ENCODE assay signal across 8 mouse cellular contexts in genomic region chr6:91165210-91165609, GRCm38 (mm10). TPM values are rescaled to one million over a fixed set of nuclear protein-coding genes. Genes with fewer than 3 reads are reported as not detected.
DNase-seq lines count a peak whose midpoint lies in the region; ATAC-seq and TF ChIP-seq lines count a peak whose summit lies in the region.

No protein-coding gene starts in this region.

- no peak overlapping the region for H3K4me3 ChIP-seq in kidney, embryonic 14.5 days (ENCODE audit: low read length)
- no peak overlapping the region for H3K4me3 ChIP-seq in forebrain, postnatal 0 days (ENCODE audit: low read depth, low read length)
- H3K4me3 ChIP-seq in hindbrain, postnatal 0 days (ENCODE audit: low read length): no peak overlapping the region
- no peak overlapping the region for H3K4me3 ChIP-seq in limb, embryonic 11.5 days (ENCODE audit: low read depth, low read length)
- H3K4me3 ChIP-seq in midbrain, embryonic 16.5 days (ENCODE audit: low read depth, low read length): no peak overlapping the region

- H3K4me1 ChIP-seq in kidney, embryonic 14.5 days (ENCODE audit: control insufficient read depth, insufficient read depth, low read length): 0 out of 2 replicates have a peak, but pooled peaks cover 4% of the 10 kb centered on the region
- H3K4me1 ChIP-seq in forebrain, postnatal 0 days (ENCODE audit: insufficient read depth): peaks cover 5% of the 10 kb centered on the region
- peaks cover 7% of the 10 kb centered on the region; the same call in 1 of the 2 replicates for H3K4me1 ChIP-seq in hindbrain, postnatal 0 days (ENCODE audit: insufficient read depth, low read length)
- peaks cover 4% of the 10 kb centered on the region for H3K4me1 ChIP-seq in limb, embryonic 11.5 days (ENCODE audit: control insufficient read depth, insufficient read depth, low read length)
- H3K4me1 ChIP-seq in midbrain, embryonic 16.5 days (ENCODE audit: control insufficient read depth, insufficient read depth, low read length): peaks cover 15% of the 10 kb centered on the region

- H3K27ac ChIP-seq in kidney, embryonic 14.5 days (ENCODE audit: low read depth, low read length): no peak overlapping the region
- no peak overlapping the region for H3K27ac ChIP-seq in forebrain, postnatal 0 days (ENCODE audit: low read depth, low read length)
- no peak overlapping the region for H3K27ac ChIP-seq in hindbrain, postnatal 0 days
- H3K27ac ChIP-seq in limb, embryonic 11.5 days (replicated peaks; ENCODE audit: low read depth, low read length): no peak overlapping the region
- H3K27ac ChIP-seq in midbrain, embryonic 16.5 days (ENCODE audit: low read length): no peak overlapping the region

- H3K4me2 ChIP-seq in kidney, embryonic 14.5 days (replicated peaks; ENCODE audit: low read depth, low read length): no peak overlapping the region
- no peak overlapping the region for H3K4me2 ChIP-seq in forebrain, postnatal 0 days (ENCODE audit: low read depth)
- H3K4me2 ChIP-seq in hindbrain, postnatal 0 days (ENCODE audit: low read depth, low read length): no peak overlapping the region
- H3K4me2 ChIP-seq in limb, embryonic 11.5 days (ENCODE audit: low read depth, severe bottlenecking): no peak overlapping the region
- H3K4me2 ChIP-seq in midbrain, embryonic 16.5 days (ENCODE audit: low read length): no peak overlapping the region

- no peak overlapping the region for H3K9ac ChIP-seq in kidney, embryonic 14.5 days (ENCODE audit: low read depth, low read length)
- no peak overlapping the region for H3K9ac ChIP-seq in forebrain, postnatal 0 days
- no peak overlapping the region for H3K9ac ChIP-seq in hindbrain, postnatal 0 days (replicated peaks; ENCODE audit: low read length)
- no peak overlapping the region for H3K9ac ChIP-seq in limb, embryonic 11.5 days (ENCODE audit: low read length)
- 0 out of 2 replicates have a peak overlapping the region, but pooled peaks have one; percentile 21 for H3K9ac ChIP-seq in midbrain, embryonic 16.5 days (ENCODE audit: low read depth, low read length)

- peak; percentile 42 for DNase-seq in kidney, adult 11 months
- DNase-seq in cerebellum, adult 18-20 months: peak; percentile 77 to 87
- DNase-seq in forebrain, postnatal 0 days: peak; percentile 86
- peak; percentile 87 for DNase-seq in hindbrain, postnatal 0 days (ENCODE audit: low spot score)
- peak; percentile 85 for DNase-seq in limb, embryonic 11.5 days (ENCODE audit: low spot score)
- DNase-seq in spleen, postnatal 10 days (ENCODE audit: low spot score in 2 of 2): peak; percentile 85 to 86

- H3K9me3 ChIP-seq in kidney, embryonic 14.5 days (ENCODE audit: control insufficient read depth, low read length): no peaks in the 10 kb centered on the region
- H3K9me3 ChIP-seq in forebrain, postnatal 0 days (ENCODE audit: low read length): no peaks in the 10 kb centered on the region
- no peaks in the 10 kb centered on the region for H3K9me3 ChIP-seq in hindbrain, postnatal 0 days (ENCODE audit: low read length)
- H3K9me3 ChIP-seq in limb, embryonic 11.5 days (ENCODE audit: control insufficient read depth, low read length): no peaks in the 10 kb centered on the region
- H3K9me3 ChIP-seq in midbrain, embryonic 16.5 days (replicated peaks; ENCODE audit: control insufficient read depth, low read length, poor library complexity, severe bottlenecking): no peaks in the 10 kb centered on the region

- H3K36me3 ChIP-seq in kidney, embryonic 14.5 days (ENCODE audit: control insufficient read depth, insufficient read depth, low read length): peaks cover 4% of the 10 kb centered on the region; the same call in 1 of the 2 replicates
- H3K36me3 ChIP-seq in forebrain, postnatal 0 days (ENCODE audit: insufficient read depth): peaks cover 24% of the 10 kb centered on the region
- H3K36me3 ChIP-seq in hindbrain, postnatal 0 days (ENCODE audit: insufficient read depth, low read length): 0 out of 2 replicates have a peak, but pooled peaks cover 4% of the 10 kb centered on the region
- no peaks in the 10 kb centered on the region; the same call in 1 of the 2 replicates for H3K36me3 ChIP-seq in limb, embryonic 11.5 days (ENCODE audit: control insufficient read depth, insufficient read depth, low read length)
- peaks cover 11% of the 10 kb centered on the region for H3K36me3 ChIP-seq in midbrain, embryonic 16.5 days (ENCODE audit: control insufficient read depth, insufficient read depth, low read length)

- 33% methylated on average over 3 of the region's 3 CpGs for WGBS in kidney, embryonic 14.5 days
- WGBS in forebrain, postnatal 0 days: 31% methylated on average over 3 of the region's 3 CpGs
- WGBS in hindbrain, postnatal 0 days: 31% methylated on average over 3 of the region's 3 CpGs
- WGBS in limb, embryonic 11.5 days: 36% methylated on average over 3 of the region's 3 CpGs
- 31% methylated on average over 3 of the region's 3 CpGs for WGBS in midbrain, embryonic 16.5 days

- ATAC-seq in kidney, embryonic 14.5 days (ENCODE audit: low FRiP score, low TSS enrichment): no peak
- peak; percentile 69 for ATAC-seq in forebrain, postnatal 0 days
- ATAC-seq in hindbrain, postnatal 0 days: peak; percentile 37
- 0 out of 2 replicates have a peak, but pooled peaks have one; percentile 5 for ATAC-seq in limb, embryonic 11.5 days (ENCODE audit: insufficient number of reproducible peaks, low FRiP score, low TSS enrichment, low read depth)
- ATAC-seq in midbrain, embryonic 16.5 days: peak; percentile 5; the same call in 1 of the 2 replicates

- no peaks in the 10 kb centered on the region for H3K27me3 ChIP-seq in kidney, embryonic 14.5 days (ENCODE audit: control insufficient read depth, insufficient read depth, low read length)
- no peaks in the 10 kb centered on the region for H3K27me3 ChIP-seq in forebrain, postnatal 0 days (ENCODE audit: insufficient read depth, low read length)
- no peaks in the 10 kb centered on the region for H3K27me3 ChIP-seq in hindbrain, postnatal 0 days (ENCODE audit: insufficient read depth, low read length)
- H3K27me3 ChIP-seq in limb, embryonic 11.5 days (ENCODE audit: control insufficient read depth, insufficient read depth, low read length): no peaks in the 10 kb centered on the region
- no peaks in the 10 kb centered on the region for H3K27me3 ChIP-seq in midbrain, embryonic 16.5 days (ENCODE audit: control insufficient read depth, insufficient read depth, low read depth, low read length)

- peak; percentile 98 for TF ChIP-seq CTCF in forebrain, postnatal 0 days (IDR thresholded peaks at IDR 0.05; ENCODE audit: low read depth)
- peak; percentile 99 for TF ChIP-seq CTCF in hindbrain, postnatal 0 days (IDR thresholded peaks at IDR 0.05; ENCODE audit: low read depth)

RNA-seq across cellular contexts. Expression of gene Hdac11, which starts 8.7 kb away (rescaled TPM):
- polyA plus RNA-seq in kidney, embryonic 14.5 days (2014; fragmentation: Nextera tagmentation; extraction: Ambion mirVana): 11.6 and 14.1 TPM in 2 replicates
- total RNA-seq in forebrain, postnatal 0 days (2014; rRNA removed): 70.3 and 81.0 TPM in 2 replicates
- polyA plus RNA-seq in forebrain, postnatal 0 days (2015; fragmentation: Nextera tagmentation; extraction: Ambion mirVana): 27.4 and 34.5 TPM in 2 replicates
- 100 and 111 TPM in 2 replicates for total RNA-seq in hindbrain, postnatal 0 days (2014; rRNA removed)
- 50.1 and 50.7 TPM in 2 replicates for polyA plus RNA-seq in hindbrain, postnatal 0 days (2015; fragmentation: Nextera tagmentation; extraction: Ambion mirVana)
- polyA plus RNA-seq in limb, embryonic 11.5 days (2014; fragmentation: Nextera tagmentation; extraction: Ambion mirVana): 13.8 and 14.3 TPM in 2 replicates
- polyA plus RNA-seq in midbrain, embryonic 16.5 days (2015; fragmentation: Nextera tagmentation; extraction: Ambion mirVana): 48.0 and 56.3 TPM in 2 replicates

RNA-seq across cellular contexts. Expression of gene Fbln2, which starts 47.0 kb away (rescaled TPM):
- 16.4 and 22.1 TPM in 2 replicates for polyA plus RNA-seq in kidney, embryonic 14.5 days (2014; fragmentation: Nextera tagmentation; extraction: Ambion mirVana)
- 26.7 and 41.1 TPM in 2 replicates for total RNA-seq in forebrain, postnatal 0 days (2014; rRNA removed)
- polyA plus RNA-seq in forebrain, postnatal 0 days (2015; fragmentation: Nextera tagmentation; extraction: Ambion mirVana): 18.6 and 19.6 TPM in 2 replicates
- 50.6 and 50.9 TPM in 2 replicates for total RNA-seq in hindbrain, postnatal 0 days (2014; rRNA removed)
- 18.5 and 21.2 TPM in 2 replicates for polyA plus RNA-seq in hindbrain, postnatal 0 days (2015; fragmentation: Nextera tagmentation; extraction: Ambion mirVana)
- 78.7 and 79.9 TPM in 2 replicates for polyA plus RNA-seq in limb, embryonic 11.5 days (2014; fragmentation: Nextera tagmentation; extraction: Ambion mirVana)
- 11.9 and 12.5 TPM in 2 replicates for polyA plus RNA-seq in midbrain, embryonic 16.5 days (2015; fragmentation: Nextera tagmentation; extraction: Ambion mirVana)

RNA-seq across cellular contexts. Expression of gene Nup210, which starts 48.6 kb away (rescaled TPM):
- 13.1 and 30.6 TPM in 2 replicates for polyA plus RNA-seq in kidney, embryonic 14.5 days (2014; fragmentation: Nextera tagmentation; extraction: Ambion mirVana)
- 36.6 and 52.6 TPM in 2 replicates for total RNA-seq in forebrain, postnatal 0 days (2014; rRNA removed)
- polyA plus RNA-seq in forebrain, postnatal 0 days (2015; fragmentation: Nextera tagmentation; extraction: Ambion mirVana): 9.1 and 12.5 TPM in 2 replicates
- 63.0 and 76.0 TPM in 2 replicates for total RNA-seq in hindbrain, postnatal 0 days (2014; rRNA removed)
- 14.7 and 15.6 TPM in 2 replicates for polyA plus RNA-seq in hindbrain, postnatal 0 days (2015; fragmentation: Nextera tagmentation; extraction: Ambion mirVana)
- 4.3 and 4.4 TPM in 2 replicates for polyA plus RNA-seq in limb, embryonic 11.5 days (2014; fragmentation: Nextera tagmentation; extraction: Ambion mirVana)
- 20.5 and 20.7 TPM in 2 replicates for polyA plus RNA-seq in midbrain, embryonic 16.5 days (2015; fragmentation: Nextera tagmentation; extraction: Ambion mirVana)
